Comparison of ENCODE assay signal across 36 mouse cellular contexts in the genomic region with DNA sequence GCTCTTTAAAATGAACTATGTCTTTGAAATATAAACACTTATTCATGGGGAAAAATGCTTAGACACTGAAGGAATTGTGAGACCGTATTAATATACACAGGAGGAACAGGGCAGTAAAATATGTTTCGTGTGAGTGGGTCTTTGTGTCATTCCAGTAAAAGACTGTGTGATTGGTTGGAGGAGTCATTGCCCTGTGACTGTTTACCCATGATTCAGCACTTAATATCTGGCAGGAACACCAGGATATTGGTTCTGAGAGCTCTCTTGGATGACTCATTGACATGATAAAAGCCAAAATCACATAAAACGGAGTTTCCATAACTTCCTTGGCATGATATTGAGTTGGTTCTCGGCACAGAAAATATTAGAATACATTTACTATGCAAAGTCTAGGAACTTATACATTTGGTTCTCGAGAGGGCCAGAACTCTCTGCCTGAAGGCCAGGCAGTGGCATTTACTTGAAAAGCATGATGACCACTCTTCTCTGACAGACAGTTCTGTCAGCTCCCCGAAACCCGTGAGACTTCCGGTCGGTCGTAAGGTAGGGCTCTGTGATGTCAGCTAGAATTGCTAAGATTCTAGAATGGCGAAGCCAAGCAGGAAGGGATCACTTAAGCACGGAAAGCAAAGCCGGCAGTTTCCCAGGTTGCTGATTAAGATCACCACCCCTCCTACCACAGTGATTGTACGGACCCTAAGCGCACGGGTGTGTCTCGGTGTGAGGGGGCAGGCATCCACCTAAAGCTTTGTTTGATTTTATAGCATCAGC. TPM values are rescaled to one million over a fixed set of nuclear protein-coding genes. Genes with fewer than 3 reads are reported as not detected.
A peak's percentile ranks its signal among the peaks of the same experiment; 100 is the strongest.
DNase-seq lines count a peak whose midpoint lies in the region; ATAC-seq and TF ChIP-seq lines count a peak whose summit lies in the region.
"Had no signal": no experiment of that assay in that cellular context is flagged by ENCODE, and none has a peak within 500 bp of the region (broad histone marks: within the 10 kb centered on the region; RNA-seq: fewer than 3 reads in every experiment).

No protein-coding gene starts in this region.

- TF ChIP-seq EP300 in lung, postnatal 0 days (IDR thresholded peaks at IDR 0.05) = no peak
- TF ChIP-seq EP300 in stomach, postnatal 0 days (optimal IDR thresholded peaks at IDR 0.05) = no peak

- no peaks in the 10 kb centered on the region for H3K4me1 ChIP-seq in lung, postnatal 0 days (ENCODE audit: insufficient read depth, low read depth, low read length)
- no peaks in the 10 kb centered on the region for H3K4me1 ChIP-seq in stomach, postnatal 0 days (replicated peaks; ENCODE audit: control insufficient read depth, insufficient read depth)
- H3K4me1 ChIP-seq: embryonic facial prominence, embryonic 13.5 days; forebrain, embryonic 12.5 days; heart, embryonic 15.5 days; intestine, embryonic 15.5 days; limb, embryonic 13.5 days; liver, embryonic 13.5 days; midbrain, embryonic 13.5 days; neural tube, embryonic 13.5 days had no signal

- WGBS in lung, postnatal 0 days = 75% methylated on average over 17 of the region's 17 CpGs
- WGBS in stomach, postnatal 0 days = 72% methylated on average over 17 of the region's 17 CpGs

- no peaks in the 10 kb centered on the region for H3K27me3 ChIP-seq in lung, postnatal 0 days (replicated peaks; ENCODE audit: insufficient read depth, low read length)
- H3K27me3 ChIP-seq in stomach, postnatal 0 days (ENCODE audit: control insufficient read depth, insufficient read depth, low read length) = no peaks in the 10 kb centered on the region
- H3K27me3 ChIP-seq: embryonic facial prominence, embryonic 13.5 days; forebrain, embryonic 12.5 days; heart, embryonic 15.5 days; intestine, embryonic 15.5 days; limb, embryonic 13.5 days; liver, embryonic 13.5 days; midbrain, embryonic 13.5 days; neural tube, embryonic 13.5 days had no signal

- no peak overlapping the region for H3K4me3 ChIP-seq in lung, postnatal 0 days (ENCODE audit: low read depth, low read length)
- H3K4me3 ChIP-seq in stomach, postnatal 0 days (ENCODE audit: low read depth, low read length) = no peak overlapping the region
- H3K4me3 ChIP-seq: embryonic facial prominence, embryonic 13.5 days; erythroblast, embryonic 14.5 days; forebrain, embryonic 12.5 days; heart, embryonic 15.5 days; intestine, embryonic 15.5 days; layer of hippocampus, adult 2 months; left cerebral cortex, adult 2 months; limb, embryonic 13.5 days; liver, embryonic 13.5 days; midbrain, embryonic 13.5 days; neural tube, embryonic 13.5 days had no signal

- H3K4me2 ChIP-seq in lung, postnatal 0 days (replicated peaks; ENCODE audit: low read depth, low read length) = no peak overlapping the region
- H3K4me2 ChIP-seq in stomach, postnatal 0 days (replicated peaks; ENCODE audit: low read depth) = no peak overlapping the region
- H3K4me2 ChIP-seq: embryonic facial prominence, embryonic 13.5 days; forebrain, embryonic 12.5 days; heart, embryonic 15.5 days; intestine, embryonic 15.5 days; limb, embryonic 13.5 days; liver, embryonic 13.5 days; midbrain, embryonic 13.5 days; neural tube, embryonic 13.5 days had no signal

- H3K9me3 ChIP-seq in lung, postnatal 0 days (ENCODE audit: low read length) = no peaks in the 10 kb centered on the region
- H3K9me3 ChIP-seq in stomach, postnatal 0 days (ENCODE audit: control insufficient read depth, low read length) = no peaks in the 10 kb centered on the region
- H3K9me3 ChIP-seq: embryonic facial prominence, embryonic 13.5 days; forebrain, embryonic 12.5 days; heart, embryonic 15.5 days; intestine, embryonic 15.5 days; limb, embryonic 13.5 days; liver, embryonic 13.5 days; midbrain, embryonic 13.5 days; neural tube, embryonic 13.5 days had no signal

- no peak overlapping the region for H3K9ac ChIP-seq in lung, postnatal 0 days (replicated peaks; ENCODE audit: low read depth)
- H3K9ac ChIP-seq in stomach, postnatal 0 days (ENCODE audit: low read length) = no peak overlapping the region
- H3K9ac ChIP-seq: embryonic facial prominence, embryonic 13.5 days; forebrain, embryonic 12.5 days; heart, embryonic 15.5 days; intestine, embryonic 15.5 days; limb, embryonic 13.5 days; liver, embryonic 13.5 days; midbrain, embryonic 13.5 days; neural tube, embryonic 13.5 days had no signal

- no peaks in the 10 kb centered on the region for H3K36me3 ChIP-seq in lung, postnatal 0 days (ENCODE audit: insufficient read depth, low read length)
- H3K36me3 ChIP-seq in stomach, postnatal 0 days (ENCODE audit: control insufficient read depth, insufficient read depth, low read length) = no peaks in the 10 kb centered on the region
- H3K36me3 ChIP-seq: embryonic facial prominence, embryonic 13.5 days; forebrain, embryonic 12.5 days; heart, embryonic 15.5 days; intestine, embryonic 15.5 days; limb, embryonic 13.5 days; liver, embryonic 13.5 days; midbrain, embryonic 13.5 days; neural tube, embryonic 13.5 days had no signal

- no peak overlapping the region for H3K27ac ChIP-seq in lung, postnatal 0 days (ENCODE audit: low read length)
- H3K27ac ChIP-seq in stomach, postnatal 0 days (replicated peaks) = no peak overlapping the region
- H3K27ac ChIP-seq: embryonic facial prominence, embryonic 13.5 days; forebrain, embryonic 12.5 days; heart, embryonic 15.5 days; hindbrain, postnatal 0 days; intestine, embryonic 15.5 days; layer of hippocampus, adult 2 months; left cerebral cortex, adult 2 months; limb, embryonic 13.5 days; liver, embryonic 13.5 days; macrophage; midbrain, embryonic 13.5 days; neural tube, embryonic 13.5 days had no signal

- no peak for TF ChIP-seq CTCF in lung, postnatal 0 days (IDR thresholded peaks at IDR 0.05)
- no peak for TF ChIP-seq CTCF in stomach, postnatal 0 days (IDR thresholded peaks at IDR 0.05; ENCODE audit: low read depth)

- ATAC-seq in lung, postnatal 0 days = no peak; the same call in 1 of the 2 replicates
- peak; percentile 69; the same call in 1 of the 2 replicates for ATAC-seq in stomach, postnatal 0 days (ENCODE audit: low FRiP score, low TSS enrichment)
- ATAC-seq: CD4-positive, CD25-positive, alpha-beta regulatory T cell, adult 4 months; hindbrain, postnatal 0 days; intestine, embryonic 15.5 days; midbrain, embryonic 13.5 days had no signal

- DNase-seq in adrenal gland, adult 2 months = peak; percentile 70
- DNase-seq in adrenal gland, postnatal 14 days = no peak
- DNase-seq in lung, postnatal 0 days (ENCODE audit: low spot score) = peak; percentile 57
- no peak for DNase-seq in lung, postnatal 25 days (ENCODE audit: low spot score)
- DNase-seq in NIH3T3 (ENCODE audit: low read depth) = peak; percentile 80
- no peak for DNase-seq in stomach, postnatal 0 days (ENCODE audit: low spot score)
- no peak for DNase-seq in thymus, postnatal 14 days
- DNase-seq: adrenal gland, postnatal 10 days; cerebellum, adult 11-12 months; cerebellum, postnatal 10 days; gastrocnemius, postnatal 10 days; kidney, adult 2 months; kidney, postnatal 36 days; liver, embryonic 13.5 days; lung, adult 18-20 months; thymus, postnatal 25 days had no signal

RNA-seq across cellular contexts. Expression of a gene that starts 31.1 kb away (rescaled TPM):
- total RNA-seq in adrenal gland, adult 2 months (2021) = not detected
- polyA plus RNA-seq in adrenal gland, adult 2 months (2012; rRNA removed) = not detected in 2 replicates
- total RNA-seq in adrenal gland, postnatal 14 days (2021) = not detected in 2 replicates
- 0.10 TPM in 1 of 2 replicates, not detected in the other for polyA plus RNA-seq in lung, postnatal 0 days (2015; fragmentation: Nextera tagmentation; extraction: Ambion mirVana)
- polyA plus RNA-seq in stomach, postnatal 0 days (2015; fragmentation: Nextera tagmentation; extraction: Ambion mirVana) = 31.5 and 39.8 TPM in 2 replicates
- total RNA-seq: adrenal gland, postnatal 10 days; common myeloid progenitor, adult 5-6 weeks; gastrocnemius, postnatal 10 days; heart, postnatal 25 days; hindbrain, postnatal 0 days; layer of hippocampus, adult 2 months; layer of hippocampus, postnatal 14 days; left cerebral cortex, adult 2 months; left cerebral cortex, postnatal 25 days; megakaryocyte-erythroid progenitor cell, adult 5-6 weeks had no signal
- polyA plus RNA-seq: CD4-positive, CD25-positive, alpha-beta regulatory T cell, adult 4 months; embryonic facial prominence, embryonic 13.5 days; erythroblast, embryonic 14.5 days; forebrain, embryonic 12.5 days; gonadal fat pad, adult 2 months; heart, embryonic 15.5 days; hindbrain, embryonic 11.5 days; hindbrain, postnatal 0 days; kidney, adult 2 months; limb, embryonic 13.5 days; liver, embryonic 13.5 days; macrophage; midbrain, embryonic 13.5 days; neural tube, embryonic 13.5 days had no signal

Comparison
In these comparisons a context has a peak if more than half of its experiments do, and no peak if none do; other contexts are left out.
1. DNase-seq: peak in adrenal gland, adult 2 months (single experiment), lung, postnatal 0 days (single experiment) and NIH3T3 (single experiment); none in adrenal gland, postnatal 14 days (single experiment), lung, postnatal 25 days (single experiment), stomach, postnatal 0 days (single experiment) and thymus, postnatal 14 days (single experiment).
2. RNA of a gene that starts 31.1 kb away (polyA plus RNA-seq): 31.5 to 39.8 TPM in stomach, postnatal 0 days; 0.10 TPM in lung, postnatal 0 days and not detected in adrenal gland, adult 2 months; every median in the first group is over 10 times any median in the second.